Mouse (Mus musculus) small intestine, adult 2 months (tissue): Measurements from ENCODE around the gene Rab3ip.

Experiments used
- CTCF ChIP-seq: fragments of 200-500 bp; IDR thresholded peaks from 2 replicates; pipeline ENCODE4 v1.5.1; 2012; ENCODE audit warnings: low read depth, mild to moderate bottlenecking, control low read depth, inconsistent platforms, low read length, moderate library complexity, mixed read lengths; ENCODE audit not compliant: insufficient replicate concordance, insufficient read length; ENCODE audit errors: extremely low read depth
- POLR2A ChIP-seq: fragments of 200-500 bp; IDR thresholded peaks from 2 replicates; pipeline ENCODE4 v1.6.1; 2012; ENCODE audit warnings: low read depth, mild to moderate bottlenecking, control low read depth, inconsistent platforms, low read length, moderate library complexity

- TF ChIP-seq CTCF: peak; percentile 22; the same call in 1 of the 2 replicates
- TF ChIP-seq POLR2A: no peak
These were observed 67.0 kb downstream of the Rab3ip start for GRCm38 (mm10) chr10:116883531-116883930.
